ENCODE assay signal across 9 mouse cellular contexts in genomic region chr14:25564577-25564976, GRCm38 (mm10).
A peak's percentile ranks its signal among the peaks of the same experiment; 100 is the strongest.
DNase-seq lines count a peak whose midpoint lies in the region; ATAC-seq lines count a peak whose summit lies in the region.
"Had no signal": no experiment of that assay in that cellular context is flagged by ENCODE, and none has a peak within 500 bp of the region (broad histone marks: within the 10 kb centered on the region; RNA-seq: fewer than 3 reads in every experiment).

No protein-coding gene starts in this region.

- no peak overlapping the region for H3K4me3 ChIP-seq in heart, embryonic 15.5 days
- H3K4me3 ChIP-seq in forebrain, embryonic 14.5 days (ENCODE audit: low read depth, low read length): no peak overlapping the region
- no peak overlapping the region for H3K4me3 ChIP-seq in midbrain, embryonic 12.5 days
- H3K4me3 ChIP-seq: embryonic facial prominence, embryonic 15.5 days had no signal

- peaks cover 63% of the 10 kb centered on the region for H3K4me1 ChIP-seq in heart, embryonic 15.5 days (replicated peaks)
- H3K4me1 ChIP-seq in forebrain, embryonic 14.5 days (ENCODE audit: control insufficient read depth, insufficient read depth, low read length): peaks cover 12% of the 10 kb centered on the region; the same call in 1 of the 2 replicates
- H3K4me1 ChIP-seq in midbrain, embryonic 12.5 days: peaks cover 33% of the 10 kb centered on the region

- WGBS in heart, embryonic 15.5 days: 63% methylated on average over 8 of the region's 8 CpGs
- 60% methylated on average over 8 of the region's 8 CpGs for WGBS in forebrain, embryonic 14.5 days
- 64% methylated on average over 8 of the region's 8 CpGs for WGBS in midbrain, embryonic 12.5 days

- ATAC-seq in heart, embryonic 15.5 days (replicated peaks; ENCODE audit: insufficient number of reproducible peaks, insufficient read depth, low FRiP score, low read depth): no peak
- no peak for ATAC-seq in forebrain, embryonic 14.5 days
- ATAC-seq in midbrain, embryonic 12.5 days (ENCODE audit: low FRiP score, low read depth): 0 out of 2 replicates have a peak, but pooled peaks have one; percentile 8

- H3K27ac ChIP-seq in heart, embryonic 15.5 days: peak overlapping the region; percentile 61; the same call in 1 of the 2 replicates
- H3K27ac ChIP-seq in forebrain, embryonic 14.5 days (ENCODE audit: low read depth, low read length): peak overlapping the region; percentile 67
- peak overlapping the region; percentile 71 for H3K27ac ChIP-seq in midbrain, embryonic 12.5 days (replicated peaks)

- H3K4me2 ChIP-seq in heart, embryonic 15.5 days: no peak overlapping the region
- no peak overlapping the region for H3K4me2 ChIP-seq in forebrain, embryonic 14.5 days (ENCODE audit: low read length)
- H3K4me2 ChIP-seq in midbrain, embryonic 12.5 days (replicated peaks): no peak overlapping the region
- H3K4me2 ChIP-seq: embryonic facial prominence, embryonic 15.5 days had no signal

- DNase-seq in heart, adult 9 months (ENCODE audit: low spot score in 2 of 2): no peak
- peak; percentile 44 for DNase-seq in MN1 (ENCODE audit: low spot score)
- DNase-seq in forebrain, embryonic 14.5 days (ENCODE audit: low spot score): no peak
- DNase-seq in cerebellum, adult 11 months: no peak
- no peak for DNase-seq in retina, embryonic 14.5 days (ENCODE audit: low spot score)
- no peak for DNase-seq in testis, postnatal 10 days (ENCODE audit: low spot score)

- no peaks in the 10 kb centered on the region for H3K27me3 ChIP-seq in heart, embryonic 15.5 days
- no peaks in the 10 kb centered on the region for H3K27me3 ChIP-seq in forebrain, embryonic 14.5 days (replicated peaks; ENCODE audit: control insufficient read depth, insufficient read depth, low read length)
- no peaks in the 10 kb centered on the region for H3K27me3 ChIP-seq in midbrain, embryonic 12.5 days
- H3K27me3 ChIP-seq: embryonic facial prominence, embryonic 15.5 days had no signal

- H3K9ac ChIP-seq in heart, embryonic 15.5 days: no peak overlapping the region
- no peak overlapping the region for H3K9ac ChIP-seq in forebrain, embryonic 14.5 days (ENCODE audit: low read length)
- no peak overlapping the region; the same call in 1 of the 2 replicates for H3K9ac ChIP-seq in midbrain, embryonic 12.5 days (replicated peaks)
- H3K9ac ChIP-seq: embryonic facial prominence, embryonic 15.5 days had no signal

- no peaks in the 10 kb centered on the region for H3K9me3 ChIP-seq in heart, embryonic 15.5 days (replicated peaks)
- H3K9me3 ChIP-seq in forebrain, embryonic 14.5 days (replicated peaks; ENCODE audit: control insufficient read depth, low read length): no peaks in the 10 kb centered on the region
- no peaks in the 10 kb centered on the region for H3K9me3 ChIP-seq in midbrain, embryonic 12.5 days
- H3K9me3 ChIP-seq: embryonic facial prominence, embryonic 15.5 days had no signal

- peaks cover 5% of the 10 kb centered on the region; the same call in 1 of the 2 replicates for H3K36me3 ChIP-seq in heart, embryonic 15.5 days
- peaks cover 21% of the 10 kb centered on the region; the same call in 1 of the 2 replicates for H3K36me3 ChIP-seq in forebrain, embryonic 14.5 days (ENCODE audit: control insufficient read depth, insufficient read depth, low read length)
- peaks cover 30% of the 10 kb centered on the region for H3K36me3 ChIP-seq in midbrain, embryonic 12.5 days
